Mouse (Mus musculus) spleen, postnatal 14 days (tissue): ENCODE data around the gene Hpgds.
A peak's percentile ranks its signal among the peaks of the same experiment; 100 is the strongest.

Experiments used
- DNase-seq, 2 experiments: peaks; one replicate each; pipeline ENCODE4 v3.0.0; 2021 to 2022; ENCODE audit warnings: low spot score in 2 of 2

Gene Hpgds

GRCm38 (mm10) chr6:65144621-65145205, at the start of gene Hpgds:
Hpgds (minus strand) TSS chr6:65144908.
- DNase-seq: peak in 1 of 2 experiments; percentile 6

GRCm38 (mm10) chr6:65164977-65165376, 20.3 kb upstream of the Hpgds start:
- no peak for DNase-seq

GRCm38 (mm10) chr6:65164137-65164536, 19.4 kb upstream of the Hpgds start:
- no peak for DNase-seq

GRCm38 (mm10) chr6:65159381-65159942, 14.8 kb upstream of the Hpgds start:
- DNase-seq: no peak

GRCm38 (mm10) chr6:65157042-65157441, 12.3 kb upstream of the Hpgds start:
- DNase-seq: no peak

- DNase-seq: no peak
Observed at GRCm38 (mm10) chr6:65153570-65153969, 8.9 kb upstream of the Hpgds start.

- DNase-seq: no peak
Observed at GRCm38 (mm10) chr6:65150703-65151102, 6.0 kb upstream of the Hpgds start.

GRCm38 (mm10) chr6:65146363-65146762, 1.7 kb upstream of the Hpgds start:
- no peak for DNase-seq

GRCm38 (mm10) chr6:65142316-65142715, 2.4 kb downstream of the Hpgds start:
- no peak for DNase-seq

- DNase-seq: no peak
Observed at GRCm38 (mm10) chr6:65140750-65141243, 3.9 kb downstream of the Hpgds start.

GRCm38 (mm10) chr6:65140082-65140749, 4.5 kb downstream of the Hpgds start:
- DNase-seq: no peak

- no peak for DNase-seq
Observed at GRCm38 (mm10) chr6:65138243-65138642, 6.5 kb downstream of the Hpgds start.

- DNase-seq: no peak
Observed at GRCm38 (mm10) chr6:65137802-65138201, 6.9 kb downstream of the Hpgds start.

GRCm38 (mm10) chr6:65132376-65132775, 12.3 kb downstream of the Hpgds start:
- DNase-seq: no peak

GRCm38 (mm10) chr6:65126074-65126726, 18.5 kb downstream of the Hpgds start:
- DNase-seq: peak in 1 of 2 experiments; percentile 23

GRCm38 (mm10) chr6:65117540-65117939, 27.2 kb downstream of the Hpgds start:
- DNase-seq: no peak

GRCm38 (mm10) chr6:65114902-65115301, 29.8 kb downstream of the Hpgds start:
- DNase-seq: no peak

- DNase-seq: no peak
Observed at GRCm38 (mm10) chr6:65079139-65079538, 65.6 kb downstream of the Hpgds start.

GRCm38 (mm10) chr6:65075201-65075600, 69.5 kb downstream of the Hpgds start:
- DNase-seq: no peak
